Mouse (Mus musculus): Measurements from ENCODE around the gene Ercc4. TPM values are rescaled to one million over a fixed set of nuclear protein-coding genes. Genes with fewer than 3 reads are reported as not detected.
"Not testable (repeated sequence)": the region's sequence is repeated elsewhere in the genome, so short reads cannot be mapped to it uniquely, and the experiment has no call there.

The Ercc4 gene
- total RNA-seq (2021), result 10 to 100 TPM; 20.3 to 23.9 TPM

DNA sequence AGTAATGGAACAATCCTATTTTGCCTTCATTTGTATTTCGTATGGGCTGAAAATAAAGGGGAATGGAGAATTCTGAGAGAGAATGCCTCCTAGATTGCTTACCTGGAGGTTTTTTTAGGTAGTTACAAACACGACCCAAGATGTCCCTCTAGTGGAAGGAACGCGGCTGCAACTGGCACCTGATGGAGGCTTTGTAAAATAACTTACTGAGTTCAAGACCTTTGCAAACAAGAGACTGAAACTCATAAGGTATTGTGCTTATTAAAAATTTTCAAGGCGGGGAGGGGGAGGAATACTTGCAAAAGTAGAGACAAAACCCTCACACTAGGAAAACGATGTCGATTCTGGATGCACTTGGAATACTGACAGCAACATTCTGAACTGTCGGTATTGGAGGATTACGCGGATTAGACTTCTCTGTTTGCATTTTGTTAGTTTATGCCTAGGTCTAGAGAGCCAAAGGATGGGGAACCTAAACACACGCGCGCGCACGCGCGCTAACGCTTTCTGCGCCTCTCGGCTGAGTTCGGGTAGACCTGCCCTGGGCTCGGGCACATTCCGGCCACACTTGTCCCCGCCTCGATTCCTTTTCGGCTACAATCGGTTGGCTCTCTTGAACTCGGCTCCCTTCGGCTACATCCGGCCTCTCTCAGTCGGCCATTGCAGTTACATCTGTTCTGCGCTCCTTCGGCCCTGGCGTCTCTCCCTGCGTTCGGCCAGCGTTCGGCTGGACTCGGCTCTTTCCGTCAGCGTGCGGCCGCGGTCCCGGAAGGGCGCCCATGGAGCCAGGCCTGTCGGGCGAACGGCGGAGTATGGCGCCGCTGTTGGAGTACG lies at the start of gene Ercc4:
Gene Ercc4, plus strand, starts transcription at position 529 of the 834 bp plus-strand sequence.
- peak; percentile 97 for DNase-seq (ENCODE audit: low spot score in 2 of 2)
- intact Hi-C loops (cut with DNase I), result loop anchor here (10.0 kb wide), 1 partner anchor 1125 kb away; the partner anchor contains the start of gene Shisa9

- DNase-seq (ENCODE audit: low spot score in 2 of 2), result no peak
- intact Hi-C loops (cut with DNase I), result no loop called here
These were observed 48.4 kb upstream of the Ercc4 start for GRCm38 (mm10) chr16:13061113-13061512.

DNA sequence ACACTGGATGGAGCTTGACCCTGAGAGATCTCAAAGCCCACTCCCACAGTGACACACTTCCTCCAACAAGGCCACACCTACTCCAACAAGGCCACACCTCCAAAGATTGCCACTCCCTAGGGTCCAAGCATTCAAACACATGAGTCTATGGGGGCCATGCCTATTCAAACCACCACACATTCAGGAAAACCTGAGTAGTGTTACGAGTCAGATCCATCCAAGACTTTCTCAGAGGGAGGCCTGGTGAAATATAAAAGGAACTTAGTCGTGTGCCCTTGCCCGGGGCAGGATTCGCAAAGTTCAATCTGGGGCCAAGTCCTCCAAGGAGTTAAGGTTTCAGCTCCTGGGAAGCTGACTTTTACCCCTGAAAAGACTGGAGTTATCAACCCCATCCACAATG lies 35.3 kb upstream of the Ercc4 start:
- intact Hi-C loops (cut with DNase I), result no loop called here
- DNase-seq (ENCODE audit: low spot score in 2 of 2), result no peak

- DNase-seq (ENCODE audit: low spot score in 2 of 2), result no peak
- intact Hi-C loops (cut with DNase I), result no loop called here
These were observed 29.3 kb upstream of the Ercc4 start for GRCm38 (mm10) chr16:13080161-13080560.

GRCm38 (mm10) chr16:13083155-13083798 lies 26.2 kb upstream of the Ercc4 start:
- DNase-seq (ENCODE audit: low spot score in 2 of 2), result no peak
- intact Hi-C loops (cut with DNase I), result no loop called here

- intact Hi-C loops (cut with DNase I), result loop anchor here (10.0 kb wide), 1 partner anchor 1124 kb away; the partner anchor contains the start of gene Shisa9
- no peak for DNase-seq (ENCODE audit: low spot score in 2 of 2)
These were observed 1.1 kb upstream of the Ercc4 start for GRCm38 (mm10) chr16:13108356-13108755.

GRCm38 (mm10) chr16:13109990-13110595 lies 609 bp downstream of the Ercc4 start:
- intact Hi-C loops (cut with DNase I), result loop anchor here (10.0 kb wide), 2 partner anchors 1125 to 1685 kb away; partner anchors contain the start of gene Shisa9
- DNase-seq (ENCODE audit: low spot score in 2 of 2), result no peak

DNA sequence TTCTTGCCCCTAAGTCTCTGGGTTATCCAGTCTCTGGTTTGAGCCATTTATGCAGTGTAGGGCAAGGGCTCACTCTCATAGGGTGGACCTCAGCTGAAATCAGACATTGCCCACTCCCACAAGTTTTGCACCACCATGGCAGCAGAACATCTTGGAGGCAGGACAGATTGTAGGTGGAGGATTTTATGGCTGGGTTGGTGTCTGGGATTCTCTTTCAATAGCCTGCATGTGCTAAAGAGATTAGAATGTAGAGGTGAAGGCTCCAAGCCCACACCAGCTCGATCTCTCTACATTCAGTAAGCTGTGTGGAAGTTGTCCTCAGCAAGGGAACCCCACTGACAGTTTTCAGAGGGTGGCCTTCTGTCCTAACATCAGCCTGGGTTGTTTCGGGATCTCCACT lies 5.3 kb downstream of the Ercc4 start:
- intact Hi-C loops (cut with DNase I), result loop anchor here (10.0 kb wide), 1 partner anchor 1690 kb away; no protein-coding TSS in a partner anchor
- no peak for DNase-seq (ENCODE audit: low spot score in 2 of 2)

DNA sequence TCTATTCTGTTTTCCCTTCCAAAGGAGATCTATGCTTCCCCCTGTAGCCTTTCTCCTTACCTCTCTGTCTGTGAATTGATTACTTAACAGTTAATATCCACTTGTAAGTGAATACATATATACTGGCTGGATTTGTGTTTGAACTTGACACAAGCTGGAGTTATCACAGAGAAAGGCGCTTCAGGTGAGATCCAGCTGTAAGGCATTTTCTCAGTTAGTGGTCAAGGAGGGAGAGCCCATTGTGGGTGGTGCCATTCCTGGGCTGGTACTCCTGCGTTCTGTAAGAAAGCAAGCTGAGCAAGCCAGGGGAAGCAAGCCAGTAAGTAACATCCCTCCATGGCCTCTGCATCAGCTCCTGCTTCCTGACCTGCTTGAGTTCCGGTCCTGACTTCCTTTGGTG lies 6.0 kb downstream of the Ercc4 start:
- intact Hi-C loops (cut with DNase I), result loop anchor here (10.0 kb wide), 1 partner anchor 1691 kb away; no protein-coding TSS in a partner anchor
- not testable (repeated sequence) for DNase-seq (ENCODE audit: low spot score in 2 of 2)

DNA sequence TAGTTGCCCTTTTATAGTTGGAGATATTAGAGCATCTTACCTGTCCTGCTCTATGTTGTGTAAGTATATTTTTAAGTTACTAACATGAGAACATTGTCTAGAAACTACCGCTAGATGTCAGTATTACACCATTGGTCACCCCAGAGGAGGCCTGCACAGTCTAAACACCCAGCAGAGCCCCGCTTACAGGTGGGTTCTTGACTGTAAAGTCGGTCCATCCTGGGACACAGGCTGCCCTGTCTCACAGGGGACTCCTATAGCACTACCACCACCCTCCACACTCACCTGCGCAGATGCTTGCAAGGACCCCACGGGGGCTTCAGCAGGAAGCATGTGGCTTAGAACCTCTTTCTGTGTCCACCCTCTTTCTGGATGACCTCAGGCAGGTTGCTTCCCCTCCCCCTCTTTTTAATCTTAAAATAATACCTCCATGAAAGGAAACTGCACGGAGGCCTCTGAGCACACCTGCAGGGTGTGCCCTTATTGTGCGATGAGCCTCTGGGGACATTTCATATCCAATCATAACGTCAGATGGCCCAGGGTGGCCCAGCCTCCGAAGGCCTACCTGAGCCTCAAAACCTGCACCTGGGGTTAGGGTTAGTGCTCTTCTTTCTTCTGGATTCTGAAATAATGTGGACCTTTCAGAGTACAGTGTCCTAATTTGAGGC lies 7.9 kb downstream of the Ercc4 start:
- intact Hi-C loops (cut with DNase I), result loop anchor here (10.0 kb wide), 1 partner anchor 1693 kb away; no protein-coding TSS in a partner anchor
- DNase-seq (ENCODE audit: low spot score in 2 of 2), result no peak

GRCm38 (mm10) chr16:13117967-13118430 lies 8.5 kb downstream of the Ercc4 start:
- intact Hi-C loops (cut with DNase I), result loop anchor here (10.0 kb wide), 1 partner anchor 1693 kb away; no protein-coding TSS in a partner anchor
- no peak for DNase-seq (ENCODE audit: low spot score in 2 of 2)

GRCm38 (mm10) chr16:13118754-13119294 lies 9.3 kb downstream of the Ercc4 start:
- intact Hi-C loops (cut with DNase I), result loop anchor here (10.0 kb wide), 1 partner anchor 1694 kb away; no protein-coding TSS in a partner anchor
- DNase-seq (ENCODE audit: low spot score in 2 of 2), result no peak

DNA sequence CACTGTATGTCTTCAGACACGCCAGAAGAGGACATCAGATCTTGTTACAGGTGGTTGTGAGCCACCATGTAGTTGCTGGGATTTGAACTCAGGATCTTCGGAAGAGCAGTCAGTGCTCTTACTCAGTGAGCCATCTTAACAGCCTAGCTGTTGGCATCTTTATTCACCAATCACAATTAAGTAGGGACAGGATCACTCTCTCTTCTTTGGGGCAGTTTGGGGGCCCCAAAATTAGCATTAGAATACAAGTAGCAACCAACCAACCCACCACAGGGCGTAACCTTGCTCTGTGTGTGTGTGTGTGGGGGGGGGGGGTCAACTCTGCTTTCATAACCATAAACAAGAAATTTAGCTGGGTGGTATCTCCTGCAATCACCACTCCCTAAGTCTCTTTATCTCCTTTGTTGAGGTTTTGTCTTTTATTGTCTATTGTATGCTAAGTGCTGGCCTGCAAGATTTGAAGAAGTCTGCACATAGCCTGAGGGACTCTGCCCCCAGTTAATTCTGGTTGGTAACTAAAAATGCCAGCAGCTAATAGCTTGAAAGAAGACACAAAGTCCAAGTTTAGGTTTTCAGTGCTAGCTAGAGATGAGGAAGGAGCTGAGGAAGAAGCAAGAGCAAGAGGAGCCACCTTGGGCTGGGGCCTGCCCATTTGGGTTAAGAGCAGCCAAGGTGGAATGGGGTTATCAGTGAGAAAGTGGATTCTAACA lies 10.3 kb downstream of the Ercc4 start:
- intact Hi-C loops (cut with DNase I), result loop anchor here (10.0 kb wide), 2 partner anchors 275 to 1695 kb away; no protein-coding TSS in a partner anchor
- DNase-seq (ENCODE audit: low spot score in 2 of 2), result no peak

DNA sequence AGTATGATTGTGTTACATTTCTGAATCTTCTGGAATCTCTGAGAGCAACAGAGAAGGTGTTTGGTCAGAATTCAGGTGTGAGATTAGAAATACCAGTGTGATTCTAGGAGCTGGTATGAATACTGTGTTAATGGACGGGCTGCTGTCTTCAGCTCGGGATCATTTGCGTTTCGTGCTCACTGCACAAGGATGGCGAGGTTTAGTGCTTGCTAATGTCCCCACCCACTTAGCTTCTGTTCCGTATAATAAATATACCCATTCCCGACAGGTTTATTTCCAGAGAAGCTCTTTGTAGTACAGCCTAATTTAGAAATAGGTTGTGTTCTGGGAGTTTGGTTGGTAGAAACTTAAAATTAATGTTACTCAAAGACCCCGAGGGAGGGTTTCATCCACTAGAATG lies 15.9 kb downstream of the Ercc4 start:
- DNase-seq (ENCODE audit: low spot score in 2 of 2), result no peak
- intact Hi-C loops (cut with DNase I), result loop anchor here (10.0 kb wide), 1 partner anchor 269 kb away; no protein-coding TSS in a partner anchor

GRCm38 (mm10) chr16:13127566-13127965 lies 18.1 kb downstream of the Ercc4 start:
- intact Hi-C loops (cut with DNase I), result loop anchor here (10.0 kb wide), 1 partner anchor 267 kb away; no protein-coding TSS in a partner anchor

GRCm38 (mm10) chr16:13130412-13130811 lies 20.9 kb downstream of the Ercc4 start:
- intact Hi-C loops (cut with DNase I), result no loop called here
- no peak for DNase-seq (ENCODE audit: low spot score in 2 of 2)

More at GRCm38 (mm10) chr16:13127566-13127965, 18.1 kb downstream of the Ercc4 start:
- no peak for DNase-seq (ENCODE audit: low spot score in 2 of 2)

GRCm38 (mm10) chr16:13141220-13141619 lies 31.7 kb downstream of the Ercc4 start:
- no peak for DNase-seq (ENCODE audit: low spot score in 2 of 2)
- intact Hi-C loops (cut with DNase I), result no loop called here

DNA sequence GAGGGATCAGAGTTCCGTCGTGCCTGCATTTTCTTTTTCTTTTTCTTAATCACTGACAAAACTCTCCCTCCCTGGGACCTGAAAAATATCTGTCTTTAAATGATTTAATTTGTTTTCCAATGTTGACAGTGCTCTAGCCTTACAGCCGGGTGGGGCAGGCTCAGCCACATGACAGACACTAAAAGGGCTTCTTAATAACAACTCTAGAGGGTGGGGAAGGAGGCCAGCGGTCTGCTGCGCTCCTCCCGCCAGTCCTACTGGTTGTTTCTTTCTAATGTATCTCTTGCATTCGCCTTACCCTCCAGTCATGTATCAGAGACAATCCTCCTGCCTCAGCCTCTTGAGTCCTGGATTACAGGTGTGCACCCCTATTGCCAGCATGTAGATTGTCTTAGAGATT lies 34.4 kb downstream of the Ercc4 start:
- DNase-seq (ENCODE audit: low spot score in 2 of 2), result no peak
- intact Hi-C loops (cut with DNase I), result no loop called here

All from left cerebral cortex, postnatal 36 days (tissue).